Mouse (Mus musculus): ENCODE results near the gene Atp5mpl. TPM values are rescaled to one million over a fixed set of nuclear protein-coding genes. Genes with fewer than 3 reads are reported as not detected.

Atp5mpl gene
- polyA plus RNA-seq, 1 experiment = 342 TPM

DNA sequence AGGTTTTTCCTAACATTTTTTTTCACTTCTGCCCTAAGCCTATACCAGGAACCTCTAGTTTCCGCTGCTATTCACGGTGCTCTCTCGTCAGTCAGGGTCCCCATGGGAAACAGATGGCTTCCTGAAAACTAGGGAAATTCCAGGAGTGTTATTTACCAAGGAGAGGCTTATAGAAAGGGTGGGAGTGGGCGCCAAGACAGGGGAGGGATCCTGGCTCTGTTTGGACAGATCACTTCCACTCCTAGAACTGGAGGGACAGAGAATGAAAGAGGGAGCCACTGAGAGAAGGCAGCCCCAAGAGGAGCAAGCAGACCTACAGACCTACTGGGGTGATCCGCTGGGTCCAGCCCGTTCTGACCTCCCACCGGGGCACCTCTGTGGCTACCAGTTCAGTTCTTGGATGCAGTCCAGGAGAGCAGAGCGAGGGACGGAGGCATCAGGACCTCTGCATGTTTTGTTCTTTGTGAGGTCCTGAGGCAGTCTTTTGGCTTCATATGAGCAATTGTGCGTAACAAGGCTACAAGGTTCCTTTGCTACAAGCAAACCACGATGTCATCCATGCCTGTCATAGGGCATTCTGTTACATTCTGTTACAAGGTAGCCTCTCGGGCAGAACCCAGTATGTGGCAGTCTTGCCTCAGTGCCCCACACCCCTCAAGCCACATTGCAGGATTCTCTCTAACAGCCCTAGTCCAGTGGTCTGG lies 50.1 kb downstream of the Atp5mpl start:
- Histone ChIP-seq H3K4me3 (ENCODE audit: insufficient read depth, low read length) (no peak overlapping the region), H3K4me1 (ENCODE audit: control insufficient read depth, insufficient read depth, low read length) (no peaks in the 10 kb centered on the region), H3K27ac (ENCODE audit: insufficient read depth, low read length) (no peak overlapping the region)
- TF ChIP-seq POLR2A (IDR thresholded peaks at IDR 0.05; ENCODE audit: low read depth, low read length) (no peak), CTCF (IDR thresholded peaks at IDR 0.05; ENCODE audit: borderline replicate concordance, insufficient read depth, low read length) (no peak)

- no peaks in the 10 kb centered on the region for H3K4me1 ChIP-seq (ENCODE audit: control insufficient read depth, insufficient read depth, low read length)
- no peak overlapping the region for H3K27ac ChIP-seq (ENCODE audit: insufficient read depth, low read length)
- no peak overlapping the region for H3K4me3 ChIP-seq (ENCODE audit: insufficient read depth, low read length)
- TF ChIP-seq CTCF (IDR thresholded peaks at IDR 0.05; ENCODE audit: borderline replicate concordance, insufficient read depth, low read length) (no peak), POLR2A (IDR thresholded peaks at IDR 0.05; ENCODE audit: low read depth, low read length) (no peak)
Observed at GRCm38 (mm10) chr12:111915781-111916180, 51.0 kb downstream of the Atp5mpl start.

- no peak overlapping the region for H3K27ac ChIP-seq (ENCODE audit: insufficient read depth, low read length)
- TF ChIP-seq CTCF (IDR thresholded peaks at IDR 0.05; ENCODE audit: borderline replicate concordance, insufficient read depth, low read length) (no peak), POLR2A (IDR thresholded peaks at IDR 0.05; ENCODE audit: low read depth, low read length) (no peak)
Observed at GRCm38 (mm10) chr12:111914031-111914430, 52.7 kb downstream of the Atp5mpl start.

GRCm38 (mm10) chr12:111912802-111913201 lies 54.0 kb downstream of the Atp5mpl start:
- Histone ChIP-seq H3K4me1 (ENCODE audit: control insufficient read depth, insufficient read depth, low read length) (no peaks in the 10 kb centered on the region), H3K4me3 (ENCODE audit: insufficient read depth, low read length) (no peak overlapping the region), H3K27ac (ENCODE audit: insufficient read depth, low read length) (no peak overlapping the region)
- TF ChIP-seq CTCF (IDR thresholded peaks at IDR 0.05; ENCODE audit: borderline replicate concordance, insufficient read depth, low read length) (no peak), POLR2A (IDR thresholded peaks at IDR 0.05; ENCODE audit: low read depth, low read length) (no peak)

More at GRCm38 (mm10) chr12:111914031-111914430, 52.7 kb downstream of the Atp5mpl start:
- no peak overlapping the region for H3K4me3 ChIP-seq (ENCODE audit: insufficient read depth, low read length)
- H3K4me1 ChIP-seq (ENCODE audit: control insufficient read depth, insufficient read depth, low read length) = no peaks in the 10 kb centered on the region

- Histone ChIP-seq H3K4me3 (ENCODE audit: insufficient read depth, low read length) (no peak overlapping the region), H3K27ac (ENCODE audit: insufficient read depth, low read length) (no peak overlapping the region), H3K4me1 (ENCODE audit: control insufficient read depth, insufficient read depth, low read length) (no peaks in the 10 kb centered on the region)
- TF ChIP-seq CTCF (IDR thresholded peaks at IDR 0.05; ENCODE audit: borderline replicate concordance, insufficient read depth, low read length) (no peak), POLR2A (IDR thresholded peaks at IDR 0.05; ENCODE audit: low read depth, low read length) (no peak)
Observed at GRCm38 (mm10) chr12:111911796-111912195, 55.0 kb downstream of the Atp5mpl start.

Other genes starting within 250 kb of the Atp5mpl start
- 103 and 124 TPM in 2 replicates for gene Klc1, start 208.1 kb downstream of the Atp5mpl start, polyA plus RNA-seq (2011; ENCODE audit: insufficient read length, low read depth, missing spikeins)
- 2.7 and 2.9 TPM in 2 replicates for gene Xrcc3, start 153.1 kb downstream of the Atp5mpl start, polyA plus RNA-seq (2011; ENCODE audit: insufficient read length, low read depth, missing spikeins)
- 32.0 and 32.9 TPM in 2 replicates for gene Zfyve21, start 152.8 kb downstream of the Atp5mpl start, polyA plus RNA-seq (2011; ENCODE audit: insufficient read length, low read depth, missing spikeins)
- 8.8 and 9.4 TPM in 2 replicates for gene Ppp1r13b, start 58.9 kb downstream of the Atp5mpl start, polyA plus RNA-seq (2011; ENCODE audit: insufficient read length, low read depth, missing spikeins)
- gene Tdrd9, start 4.6 kb upstream of the Atp5mpl start, polyA plus RNA-seq (2011; ENCODE audit: insufficient read length, low read depth, missing spikeins) = not detected in 2 replicates
- gene Rd3l, start 14.3 kb upstream of the Atp5mpl start, polyA plus RNA-seq (2011; ENCODE audit: insufficient read length, low read depth, missing spikeins) = not detected in 2 replicates
- gene Aspg, start 139.7 kb upstream of the Atp5mpl start, polyA plus RNA-seq (2011; ENCODE audit: insufficient read length, low read depth, missing spikeins) = 0.35 and 1.3 TPM in 2 replicates
- 0.10 and 0.47 TPM in 2 replicates for gene Kif26a, start 179.2 kb upstream of the Atp5mpl start, polyA plus RNA-seq (2011; ENCODE audit: insufficient read length, low read depth, missing spikeins)

Data from embryonic fibroblast, embryonic 13.5 days (primary cell).